Mouse (Mus musculus): ENCODE measurements around the gene Dgkg. TPM values are rescaled to one million over a fixed set of nuclear protein-coding genes. Genes with fewer than 3 reads are reported as not detected.

Dgkg gene
- under 1 TPM; 0.82 to 0.94 TPM for total RNA-seq (2021)
- long read RNA-seq, experiment 1 = 0 reads
- long read RNA-seq, experiment 2 = 0 reads

GRCm38 (mm10) chr16:22656533-22657444, at the start of gene Dgkg:
Gene Dgkg, minus strand, starts transcription at chr16:22657221.
- intact Hi-C loops (cut with DNase I; ENCODE audit: low total_unique reads) = no loop called here
- peak; percentile 34 for DNase-seq

GRCm38 (mm10) chr16:22704946-22705345, 47.9 kb upstream of the Dgkg start:
- peak; percentile 10 for DNase-seq
- intact Hi-C loops (cut with DNase I; ENCODE audit: low total_unique reads) = no loop called here

- intact Hi-C loops (cut with DNase I; ENCODE audit: low total_unique reads) = no loop called here
- DNase-seq = no peak
Observed at GRCm38 (mm10) chr16:22704136-22704535, 47.1 kb upstream of the Dgkg start.

GRCm38 (mm10) chr16:22698846-22699760, 42.1 kb upstream of the Dgkg start:
- intact Hi-C loops (cut with DNase I; ENCODE audit: low total_unique reads) = no loop called here
- peak; percentile 61 for DNase-seq

DNA sequence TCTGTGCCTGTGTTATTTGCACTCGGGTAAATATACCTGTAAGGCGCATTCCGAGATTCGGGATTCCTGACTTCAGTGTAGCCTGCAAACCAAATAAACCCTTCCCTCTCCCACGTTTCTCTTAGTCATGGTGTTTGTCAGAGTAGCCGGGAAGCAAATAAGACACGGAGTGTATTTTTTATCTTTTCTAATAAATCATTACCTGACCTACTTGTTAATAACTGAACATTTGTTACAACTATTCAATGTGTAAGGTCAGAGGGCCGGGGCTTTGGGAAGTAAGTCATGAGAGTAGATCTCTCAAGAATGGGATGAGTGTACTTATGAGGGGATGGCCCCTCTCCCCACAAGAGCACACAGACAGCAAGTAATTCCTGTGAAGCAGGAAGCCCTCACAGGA, 41.1 kb upstream of the Dgkg start:
- DNase-seq = no peak
- intact Hi-C loops (cut with DNase I; ENCODE audit: low total_unique reads) = no loop called here

GRCm38 (mm10) chr16:22689622-22690021, 32.6 kb upstream of the Dgkg start:
- no peak for DNase-seq
- intact Hi-C loops (cut with DNase I; ENCODE audit: low total_unique reads) = no loop called here

GRCm38 (mm10) chr16:22687711-22688230, 30.8 kb upstream of the Dgkg start:
- no peak for DNase-seq
- intact Hi-C loops (cut with DNase I; ENCODE audit: low total_unique reads) = no loop called here

- DNase-seq = no peak
- intact Hi-C loops (cut with DNase I; ENCODE audit: low total_unique reads) = no loop called here
Observed at GRCm38 (mm10) chr16:22683605-22684004, 26.6 kb upstream of the Dgkg start.

DNA sequence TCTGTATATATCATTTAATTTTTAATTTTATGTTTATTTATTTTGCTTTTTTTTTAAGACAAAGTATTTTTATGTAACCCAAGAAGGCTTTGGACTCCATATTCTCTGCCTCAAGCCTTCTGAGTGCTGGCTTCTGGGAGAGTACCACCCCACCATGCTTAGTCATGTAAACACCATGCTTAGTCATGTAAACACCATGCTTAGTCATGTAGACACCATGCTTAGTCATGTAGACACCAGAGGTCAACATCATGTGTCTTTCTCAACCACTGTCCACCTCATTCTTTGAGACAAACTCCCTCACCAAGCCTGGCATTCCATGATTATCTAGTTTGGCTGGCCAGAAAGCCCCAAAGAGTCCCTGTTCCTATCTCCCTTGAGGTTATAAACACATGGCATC, 25.7 kb upstream of the Dgkg start:
- intact Hi-C loops (cut with DNase I; ENCODE audit: low total_unique reads) = no loop called here
- DNase-seq = no peak

GRCm38 (mm10) chr16:22679641-22680040, 22.6 kb upstream of the Dgkg start:
- no peak for DNase-seq
- intact Hi-C loops (cut with DNase I; ENCODE audit: low total_unique reads) = no loop called here

DNA sequence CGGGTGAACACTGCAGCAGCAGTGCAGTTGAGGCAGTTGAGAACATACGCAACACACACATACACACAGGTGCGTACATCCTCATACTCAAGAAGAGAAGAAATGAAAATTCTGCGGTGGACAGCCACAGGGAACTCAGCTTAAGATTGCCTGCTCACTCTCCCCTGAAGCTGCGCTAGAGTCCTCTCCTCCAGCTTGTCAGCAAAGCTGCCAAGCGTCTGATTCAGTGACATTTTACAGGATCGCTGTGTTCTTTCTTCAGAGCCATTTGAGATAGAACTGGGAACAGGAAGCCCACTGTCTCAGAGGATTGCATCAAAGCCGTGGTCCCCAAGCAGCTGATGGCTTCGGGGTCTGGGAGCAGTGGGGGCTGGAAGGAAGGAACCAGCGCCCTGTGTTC, 17.6 kb upstream of the Dgkg start:
- no peak for DNase-seq
- intact Hi-C loops (cut with DNase I; ENCODE audit: low total_unique reads) = no loop called here

- DNase-seq = no peak
- intact Hi-C loops (cut with DNase I; ENCODE audit: low total_unique reads) = no loop called here
Observed at GRCm38 (mm10) chr16:22674164-22674563, 17.1 kb upstream of the Dgkg start.

DNA sequence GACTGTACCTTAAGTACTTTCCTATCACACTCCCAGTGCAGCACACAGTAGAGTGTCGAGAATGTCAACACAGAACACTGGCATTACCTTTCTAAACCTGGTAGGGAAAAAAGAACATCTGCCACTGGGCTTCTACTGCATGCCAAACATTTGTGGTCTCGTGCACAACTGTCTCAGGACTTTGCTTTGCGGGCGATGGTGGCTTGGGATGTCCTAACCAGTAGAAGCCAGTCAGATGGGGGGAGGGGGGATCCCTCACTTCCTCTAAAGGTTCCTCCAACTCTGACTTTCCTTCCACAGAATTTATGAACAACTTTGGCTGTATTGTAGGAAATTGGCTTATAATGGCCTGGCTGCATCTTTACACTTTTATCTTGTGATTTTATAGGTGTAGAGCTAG, 7.0 kb upstream of the Dgkg start:
- intact Hi-C loops (cut with DNase I; ENCODE audit: low total_unique reads) = no loop called here
- DNase-seq = no peak

DNA sequence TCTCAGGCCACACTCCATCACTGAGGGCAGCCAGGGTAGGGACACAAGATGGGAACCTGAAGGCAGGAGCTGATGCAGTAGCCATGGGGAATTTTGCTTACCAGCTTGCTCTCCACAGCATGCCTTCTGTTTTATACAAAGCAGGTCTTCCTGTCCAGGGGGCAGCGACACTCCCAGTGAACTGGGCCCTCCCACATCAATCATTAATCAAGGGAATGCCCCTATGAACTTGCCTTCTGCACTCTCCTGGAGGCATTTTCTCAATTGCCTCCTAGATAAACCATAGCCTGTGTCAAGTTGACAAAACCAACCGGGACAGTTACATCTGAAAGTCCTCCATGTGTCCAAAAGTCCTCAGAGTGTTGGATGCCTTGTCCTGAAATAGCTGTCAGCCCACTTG, 6.1 kb upstream of the Dgkg start:
- DNase-seq = no peak
- intact Hi-C loops (cut with DNase I; ENCODE audit: low total_unique reads) = no loop called here

GRCm38 (mm10) chr16:22661076-22661475, 4.1 kb upstream of the Dgkg start:
- DNase-seq = peak; percentile 36
- intact Hi-C loops (cut with DNase I; ENCODE audit: low total_unique reads) = no loop called here

GRCm38 (mm10) chr16:22657874-22658789, 1.1 kb upstream of the Dgkg start:
- intact Hi-C loops (cut with DNase I; ENCODE audit: low total_unique reads) = no loop called here
- no peak for DNase-seq

GRCm38 (mm10) chr16:22655812-22656211, 1.2 kb downstream of the Dgkg start:
- intact Hi-C loops (cut with DNase I; ENCODE audit: low total_unique reads) = no loop called here
- no peak for DNase-seq

DNA sequence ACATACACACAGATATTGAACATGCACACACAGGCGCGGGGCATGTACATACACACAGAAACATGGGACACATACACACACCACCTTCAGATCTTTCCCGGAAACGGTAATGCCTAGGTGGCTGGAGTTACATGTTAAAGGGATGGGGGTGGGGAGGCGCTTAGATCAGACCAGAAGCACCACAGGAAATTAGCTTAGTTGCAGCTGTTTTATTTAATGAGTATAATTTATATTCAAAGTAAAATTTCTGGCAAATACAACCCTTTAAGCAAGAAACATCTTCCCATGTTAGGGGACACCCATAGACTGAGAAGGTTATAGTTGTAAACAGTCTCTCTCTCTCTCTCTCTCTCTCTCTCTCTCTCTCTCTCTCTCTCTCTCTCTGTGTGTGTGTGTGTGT, 1.8 kb downstream of the Dgkg start:
- intact Hi-C loops (cut with DNase I; ENCODE audit: low total_unique reads) = no loop called here
- no peak for DNase-seq

GRCm38 (mm10) chr16:22654477-22654835, 2.6 kb downstream of the Dgkg start:
- DNase-seq = no peak
- intact Hi-C loops (cut with DNase I; ENCODE audit: low total_unique reads) = no loop called here
